Mouse (Mus musculus): ENCODE results near the gene Nkain1. TPM values are rescaled to one million over a fixed set of nuclear protein-coding genes. Genes with fewer than 3 reads are reported as not detected.

The Nkain1 gene
- total RNA-seq, 2 experiments from 2014 or later, result 30.5 to 34.5 TPM

DNA sequence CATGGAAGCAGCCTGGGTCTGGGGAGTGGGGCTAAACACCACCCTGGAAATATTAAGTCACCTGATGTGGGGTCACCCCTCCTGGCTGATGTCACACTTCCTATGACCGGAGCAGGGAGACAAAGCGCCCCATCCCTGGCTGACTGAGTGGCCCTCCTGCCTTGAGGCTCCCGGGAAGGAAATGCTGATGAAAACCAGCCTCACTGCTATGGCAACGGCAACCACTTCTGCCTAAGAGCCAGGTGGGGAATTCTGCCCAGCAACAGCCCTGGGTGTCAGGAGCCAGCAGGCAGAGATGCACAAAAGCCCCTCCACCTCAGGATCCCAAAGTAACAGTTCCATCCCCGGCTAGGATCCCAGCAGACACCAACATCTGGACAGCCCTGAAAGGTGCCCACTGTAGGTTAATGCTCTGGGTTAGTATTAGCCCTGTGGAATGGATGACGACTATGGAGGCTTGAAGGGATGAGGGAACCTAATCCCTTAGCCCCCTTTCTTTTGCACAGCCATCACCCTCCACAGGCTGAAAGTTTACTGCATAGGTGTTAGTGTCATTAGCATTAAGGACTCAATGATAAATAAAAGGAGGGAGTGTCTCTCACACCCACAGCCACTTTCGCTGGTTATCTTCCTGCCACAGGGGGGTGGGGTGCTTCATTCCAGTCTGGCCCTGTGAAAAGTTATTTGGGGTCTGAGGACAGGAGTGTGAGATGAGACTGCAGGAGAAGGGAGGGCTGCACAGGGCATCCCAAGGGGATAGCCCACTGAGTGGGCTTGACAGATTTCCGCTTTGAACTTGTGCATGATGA lies 21.5 kb downstream of the Nkain1 start:
- DNase-seq (ENCODE audit: low spot score in 2 of 2), result no peak

DNA sequence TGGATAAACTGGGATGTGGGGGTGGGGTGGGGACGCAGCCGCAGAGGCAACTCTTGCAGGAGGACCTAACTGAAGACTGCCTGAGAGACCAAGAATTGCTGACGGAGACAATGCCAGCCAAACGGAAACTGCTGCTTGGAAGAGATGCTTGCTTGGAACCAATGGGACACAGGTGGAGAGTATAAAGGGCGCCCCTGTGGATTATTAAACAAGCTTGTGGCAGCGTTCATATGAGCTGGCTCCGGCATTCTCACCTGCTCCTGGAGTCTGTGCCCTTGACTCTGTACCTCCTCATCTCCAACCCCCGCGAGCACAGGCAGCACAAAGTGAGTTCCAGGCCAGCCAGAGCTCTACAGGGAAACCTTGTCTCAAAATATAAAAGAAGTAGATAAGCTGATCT lies 23.5 kb downstream of the Nkain1 start:
- DNase-seq (ENCODE audit: low spot score in 2 of 2), result no peak

DNA sequence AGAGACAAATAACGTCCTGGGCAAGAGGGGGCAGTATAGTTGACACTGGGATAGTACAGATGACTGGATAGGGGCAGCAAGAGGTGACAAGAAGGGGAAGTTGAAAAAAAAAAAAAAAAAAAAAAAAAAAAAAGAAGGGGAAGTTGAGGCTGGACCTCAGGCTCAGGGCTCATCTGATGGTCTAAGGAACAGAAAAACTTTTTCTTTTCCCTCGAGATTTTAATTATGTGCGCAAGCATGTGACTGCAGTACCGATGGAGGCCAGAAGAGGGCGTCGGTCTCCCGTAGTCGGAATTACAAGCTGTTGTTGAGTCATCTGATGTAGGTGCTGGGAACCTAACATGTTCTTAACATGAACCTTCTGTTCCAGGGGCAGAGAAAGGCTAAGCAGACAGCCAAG lies 24.8 kb downstream of the Nkain1 start:
- DNase-seq (ENCODE audit: low spot score in 2 of 2), result no peak

DNA sequence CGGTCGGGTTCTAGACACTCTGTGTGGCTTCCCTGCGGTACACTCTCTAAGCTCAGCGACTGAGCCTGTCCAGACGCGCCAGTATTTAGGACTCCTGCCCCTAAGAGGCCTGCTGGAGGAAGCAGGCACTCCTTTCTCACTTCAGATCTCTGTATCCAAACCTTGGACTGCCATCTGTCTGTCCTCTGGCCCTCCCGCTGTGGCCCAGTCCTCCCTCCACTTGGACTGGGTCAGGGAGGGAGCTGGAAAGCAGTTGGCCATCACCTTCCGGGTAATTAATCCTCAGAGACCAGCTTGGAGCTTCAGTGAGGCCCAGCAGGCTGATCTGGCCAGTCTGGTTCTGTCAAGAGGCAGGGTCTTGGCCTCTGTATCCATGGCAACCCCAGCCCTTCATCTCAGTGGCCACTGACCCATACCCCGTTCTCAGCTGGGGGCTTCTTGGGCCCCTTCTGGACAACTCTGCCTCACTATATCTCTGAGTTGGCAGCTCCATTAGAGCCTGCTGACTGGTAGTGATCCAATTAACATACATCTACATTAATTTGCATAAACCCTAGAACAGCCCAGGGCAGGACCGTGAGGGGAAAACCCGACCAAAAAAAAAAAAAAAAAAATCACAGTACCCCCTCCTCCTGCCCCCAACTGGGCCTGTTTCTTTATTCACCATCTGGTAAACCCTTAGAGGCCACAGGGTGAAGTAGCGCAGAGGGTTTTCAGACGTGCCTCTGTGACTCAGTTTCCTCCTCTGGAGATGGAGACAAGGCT lies 27.0 kb downstream of the Nkain1 start:
- no peak for DNase-seq (ENCODE audit: low spot score in 2 of 2)

DNA sequence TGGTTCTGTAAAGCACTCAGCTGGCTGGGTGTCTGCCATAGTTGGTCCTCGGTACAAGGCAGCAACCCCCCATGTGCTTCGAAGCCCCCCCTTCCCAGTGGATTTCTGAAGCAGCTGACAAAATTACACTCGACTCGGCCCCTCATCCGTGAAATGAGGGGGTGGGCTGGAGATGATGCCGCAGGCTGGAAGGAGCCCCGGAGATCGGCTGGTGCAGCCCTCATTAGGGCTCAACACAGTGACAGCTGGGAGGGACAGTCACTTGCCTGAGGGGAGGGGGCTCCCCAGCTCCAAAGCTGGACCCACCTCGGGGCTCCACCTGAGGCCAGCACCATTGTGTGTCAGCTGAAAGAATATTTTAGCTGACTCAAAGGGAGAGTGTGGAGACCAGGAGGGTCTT lies 29.6 kb downstream of the Nkain1 start:
- no peak for DNase-seq (ENCODE audit: low spot score in 2 of 2)

DNA sequence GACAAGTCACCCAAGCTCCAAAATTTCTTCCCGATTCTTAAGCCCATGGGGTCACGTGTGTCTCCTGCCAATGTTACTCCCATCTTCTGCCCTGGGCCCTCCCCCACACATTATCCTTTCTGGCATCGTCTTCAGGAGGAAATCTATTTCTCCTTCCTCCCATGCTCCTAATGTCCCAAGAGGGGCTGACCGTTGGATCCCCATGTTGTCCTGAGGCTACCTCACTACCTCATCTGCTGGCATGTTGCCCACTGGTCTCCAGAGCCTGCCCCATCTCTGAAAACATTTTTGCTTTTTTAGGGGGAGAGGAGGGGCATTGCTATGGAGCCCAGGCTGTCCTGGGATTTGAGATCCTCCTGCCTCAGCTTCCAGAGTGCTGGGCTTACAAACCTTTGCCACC lies 30.9 kb downstream of the Nkain1 start:
- DNase-seq (ENCODE audit: low spot score in 2 of 2), result no peak

DNA sequence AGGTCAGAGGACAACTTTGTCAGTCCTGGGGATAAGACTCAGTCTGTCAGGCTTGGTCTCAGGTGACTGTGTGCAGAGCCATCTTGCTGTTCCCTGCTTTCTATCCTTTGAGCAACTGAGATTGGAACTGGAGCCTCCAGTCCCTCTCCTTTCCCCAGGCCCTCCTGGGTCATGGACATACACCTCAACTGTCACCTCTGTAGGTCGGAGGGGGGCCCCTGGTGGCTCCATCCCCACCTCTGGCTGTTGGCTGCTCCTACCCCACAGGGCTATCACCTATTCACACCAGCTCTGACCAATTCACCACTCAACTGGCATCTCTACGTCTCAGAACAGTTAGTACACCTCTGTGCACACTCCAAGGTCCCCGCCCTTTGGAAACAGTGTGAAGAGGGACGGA lies 33.1 kb downstream of the Nkain1 start:
- DNase-seq (ENCODE audit: low spot score in 2 of 2), result no peak

DNA sequence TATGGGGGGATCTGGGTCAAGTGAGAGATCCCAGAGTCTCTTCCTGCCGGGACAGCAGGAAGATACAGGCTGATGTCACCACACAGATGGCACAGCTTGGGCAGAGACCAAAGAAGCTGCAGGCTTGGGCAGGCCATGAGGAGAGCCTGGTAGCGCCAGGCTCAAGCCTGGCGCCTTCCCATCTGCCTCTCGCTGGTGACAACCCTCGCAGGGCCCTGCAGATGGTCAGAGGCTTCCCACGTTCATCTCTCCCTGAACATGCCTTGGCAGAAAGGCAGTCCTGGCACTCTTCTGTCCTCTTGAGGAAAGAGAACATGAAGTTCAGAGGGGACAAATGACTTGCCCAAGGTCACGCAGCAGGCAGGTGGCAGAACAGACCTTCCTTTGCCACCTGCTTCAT lies 34.3 kb downstream of the Nkain1 start:
- DNase-seq (ENCODE audit: low spot score in 2 of 2), result peak; percentile 36 to 54

DNA sequence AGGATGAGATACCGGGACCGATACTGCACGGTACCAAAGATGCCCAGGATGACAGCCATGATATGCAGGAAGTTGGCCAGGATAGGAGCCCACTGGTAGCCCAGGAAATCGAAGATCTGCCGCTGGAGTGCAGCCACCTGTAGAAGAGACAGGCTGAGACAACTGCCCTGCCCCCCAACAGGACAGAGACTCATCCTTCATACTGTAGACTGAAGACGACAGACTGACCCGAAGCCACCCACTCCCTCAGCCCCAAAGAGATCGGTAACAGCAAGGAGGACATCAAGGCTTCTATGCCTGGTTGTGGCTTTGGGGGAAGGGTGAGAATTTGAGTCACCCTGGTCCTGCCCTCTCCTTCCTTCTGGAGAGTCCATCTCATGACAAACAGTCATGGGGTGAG lies 34.9 kb downstream of the Nkain1 start:
- DNase-seq (ENCODE audit: low spot score in 2 of 2), result no peak

DNA sequence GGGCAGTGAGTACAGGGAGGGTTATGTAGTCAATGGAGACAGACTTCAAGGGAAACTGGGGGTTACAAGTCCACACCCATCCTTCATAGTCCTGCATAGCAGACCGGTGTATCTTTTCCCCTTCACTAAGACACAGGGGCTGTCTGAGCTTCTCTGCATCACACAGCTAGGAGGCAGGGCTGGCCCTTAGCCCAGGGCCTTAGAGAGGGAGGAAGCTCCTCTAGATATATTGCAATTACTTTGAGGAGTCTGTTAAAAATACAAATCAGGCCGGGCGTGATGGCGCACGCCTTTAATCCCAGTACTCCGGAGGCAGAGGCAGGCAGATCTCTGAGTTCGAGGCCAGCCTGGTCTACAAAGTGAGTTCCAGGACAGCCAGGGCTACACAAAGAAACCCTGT lies 36.6 kb downstream of the Nkain1 start:
- DNase-seq (ENCODE audit: low spot score in 2 of 2), result no peak

DNA sequence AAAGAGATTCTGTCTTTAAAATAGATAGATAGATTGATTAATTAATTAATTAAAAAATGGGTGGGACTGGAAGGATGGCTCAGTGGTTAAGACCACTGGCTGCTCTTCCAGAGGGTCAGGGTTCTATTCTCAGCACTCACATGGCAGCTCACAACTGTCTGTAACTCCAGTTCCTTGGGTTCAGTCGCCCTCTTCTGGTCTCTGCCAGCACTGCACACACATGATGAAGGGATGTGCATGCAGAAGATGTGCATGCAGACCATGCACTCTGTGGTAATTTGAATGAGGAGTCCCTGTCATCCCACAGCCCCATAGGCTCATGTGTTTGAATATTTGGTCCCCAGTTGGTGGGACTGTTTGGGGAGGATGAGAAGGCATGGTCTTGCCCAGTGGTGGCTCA lies 38.2 kb downstream of the Nkain1 start:
- DNase-seq (ENCODE audit: low spot score in 2 of 2), result no peak

DNA sequence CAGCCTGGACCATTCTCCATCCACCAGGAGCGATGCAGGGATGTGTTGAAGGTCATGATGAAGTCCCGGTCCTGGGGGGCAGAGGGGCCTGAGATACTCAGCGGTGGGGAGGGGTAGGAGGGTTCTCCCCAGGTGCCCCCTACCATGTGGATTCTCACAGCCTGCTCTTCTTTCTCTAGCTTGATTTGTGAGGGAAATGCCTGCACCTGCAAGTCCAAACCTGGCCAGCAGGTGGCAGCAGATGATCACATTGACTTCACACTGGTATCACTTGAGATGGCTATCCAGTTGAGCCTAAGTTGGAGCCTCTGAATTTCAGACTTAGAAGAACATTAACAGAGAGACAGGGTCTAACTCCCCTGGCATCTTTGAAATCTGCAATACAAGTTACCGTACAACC lies 40.0 kb downstream of the Nkain1 start:
- DNase-seq (ENCODE audit: low spot score in 2 of 2), result peak; percentile 91 to 96

DNA sequence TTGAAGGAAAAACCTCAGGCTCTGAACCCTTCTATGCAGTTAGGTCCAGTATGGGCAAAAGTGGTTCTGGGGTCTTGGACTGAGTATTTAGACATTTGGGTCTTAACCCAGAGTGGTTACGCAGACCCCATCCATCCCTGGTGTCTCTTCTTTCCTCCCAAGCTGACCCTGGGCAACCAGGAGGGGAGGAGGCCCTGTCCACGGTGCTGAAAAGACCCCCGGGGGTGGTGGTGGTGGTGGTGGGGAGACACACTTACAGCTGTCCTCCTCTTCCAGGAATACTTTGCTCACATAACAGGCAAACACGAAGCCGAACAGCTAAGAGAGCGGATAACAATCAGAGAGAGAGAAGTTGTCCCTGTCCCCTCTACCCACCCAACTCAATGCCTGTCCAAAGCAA lies 41.6 kb downstream of the Nkain1 start:
- no peak for DNase-seq (ENCODE audit: low spot score in 2 of 2)

DNA sequence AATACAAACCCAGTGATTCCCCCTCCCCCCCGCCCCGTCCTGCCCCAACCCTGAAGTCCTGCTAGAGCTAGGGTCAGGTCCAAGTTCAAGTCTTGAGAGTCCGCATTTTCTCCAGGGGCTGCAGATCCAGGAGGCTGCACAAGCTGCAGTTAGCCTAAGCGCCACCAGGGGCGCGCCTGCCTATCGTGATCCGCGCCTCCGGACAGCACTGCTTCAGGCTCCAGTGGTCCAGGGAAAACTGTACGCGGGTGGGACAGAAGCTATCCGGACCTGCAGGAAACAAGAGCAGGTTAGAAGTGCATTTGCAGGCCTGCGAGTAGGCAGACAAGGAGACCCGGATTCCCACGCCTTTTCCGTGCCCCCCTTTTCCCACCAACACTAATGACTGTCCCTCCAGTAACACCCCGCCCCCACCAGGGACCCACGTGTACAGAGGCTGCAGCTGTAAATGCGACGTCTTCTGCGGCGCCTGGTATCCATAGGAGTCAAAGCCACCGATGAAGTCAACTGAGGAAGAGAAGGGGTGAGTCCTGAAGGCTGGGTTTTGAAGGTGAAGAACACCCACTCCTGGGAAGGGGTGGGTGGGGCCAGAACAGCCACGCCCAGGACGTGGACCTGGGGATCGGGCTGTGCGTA lies 42.2 kb downstream of the Nkain1 start:
- peak; percentile 78 to 84 for DNase-seq (ENCODE audit: low spot score in 2 of 2)

DNA sequence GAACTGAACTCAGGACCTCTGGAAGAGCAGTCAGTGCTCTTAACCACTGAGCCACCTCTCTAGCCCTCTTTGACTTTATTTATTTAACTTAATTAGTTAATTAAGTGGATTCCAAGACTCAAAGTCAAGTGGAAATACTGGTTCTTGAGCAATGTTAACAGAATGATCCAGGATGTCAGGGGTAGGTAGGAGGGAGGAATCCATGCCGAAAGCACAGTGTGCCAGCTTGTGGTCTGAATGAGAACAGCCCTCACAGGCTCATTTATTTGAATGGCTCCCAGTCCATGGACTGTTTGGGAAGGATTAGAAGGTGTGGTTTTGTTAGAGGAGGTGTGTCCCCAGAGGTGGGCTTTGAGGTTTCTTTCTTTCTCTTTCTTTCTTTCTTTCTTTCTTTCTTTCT lies 46.2 kb downstream of the Nkain1 start:
- no peak for DNase-seq (ENCODE audit: low spot score in 2 of 2)

DNA sequence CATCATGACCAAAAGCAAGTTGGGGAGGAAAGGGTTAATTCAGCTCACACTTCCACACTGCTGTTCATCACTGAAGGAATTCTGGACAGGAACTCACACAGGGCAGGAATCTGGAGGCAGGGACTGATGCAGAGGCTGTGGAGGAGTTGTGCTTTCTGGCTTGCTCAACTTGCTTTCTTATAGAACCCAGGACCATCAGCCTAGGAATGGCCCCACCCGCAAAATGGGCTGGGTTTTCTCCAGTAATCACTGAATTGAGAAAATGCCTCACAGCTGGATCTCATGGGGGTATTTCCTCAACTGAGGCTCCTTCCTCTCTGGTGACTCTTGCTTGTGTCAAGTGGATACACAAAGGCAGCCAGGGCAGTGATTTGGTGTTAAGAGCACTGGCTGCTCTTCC lies 48.9 kb downstream of the Nkain1 start:
- DNase-seq (ENCODE audit: low spot score in 2 of 2), result no peak

DNA sequence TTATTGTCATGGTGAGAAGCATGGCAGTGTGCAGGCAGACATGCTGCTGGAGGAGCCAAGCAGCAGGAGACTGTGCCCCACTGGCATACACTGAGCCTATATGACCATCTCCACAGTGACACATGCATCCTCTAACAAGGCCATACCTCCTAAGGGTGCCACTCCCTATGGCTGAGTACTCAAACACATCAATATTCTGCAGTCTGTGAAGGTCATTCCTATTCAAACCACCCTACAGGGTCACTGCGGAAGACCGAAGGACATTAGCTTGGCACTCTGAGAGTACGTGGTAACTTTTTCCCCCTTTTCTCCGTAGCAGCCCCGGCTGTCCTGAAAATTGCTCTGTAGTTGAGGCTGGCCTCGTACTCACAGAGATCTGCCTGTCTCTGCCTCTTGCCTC lies 52.5 kb downstream of the Nkain1 start:
- DNase-seq (ENCODE audit: low spot score in 2 of 2), result no peak

DNA sequence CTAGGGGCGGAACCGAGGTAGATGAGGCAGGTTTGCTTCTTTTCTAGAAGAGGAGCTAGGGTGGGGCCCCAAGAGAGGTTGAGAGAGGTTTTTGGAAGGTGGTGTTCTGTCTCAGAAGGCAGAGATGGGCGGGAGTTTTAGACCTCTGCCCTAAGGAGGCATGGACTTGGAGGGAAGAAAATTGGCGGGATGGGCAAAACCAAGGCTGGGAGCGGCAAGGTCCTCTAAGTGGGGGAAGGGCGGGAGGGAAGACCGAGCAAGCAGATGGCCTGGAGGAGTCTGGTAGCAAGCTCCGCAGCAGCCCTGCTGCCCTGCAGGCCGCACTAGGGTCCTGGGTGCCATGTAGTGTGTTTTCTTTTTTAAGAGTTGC lies 53.5 kb downstream of the Nkain1 start:
- DNase-seq (ENCODE audit: low spot score in 2 of 2), result no peak

DNA sequence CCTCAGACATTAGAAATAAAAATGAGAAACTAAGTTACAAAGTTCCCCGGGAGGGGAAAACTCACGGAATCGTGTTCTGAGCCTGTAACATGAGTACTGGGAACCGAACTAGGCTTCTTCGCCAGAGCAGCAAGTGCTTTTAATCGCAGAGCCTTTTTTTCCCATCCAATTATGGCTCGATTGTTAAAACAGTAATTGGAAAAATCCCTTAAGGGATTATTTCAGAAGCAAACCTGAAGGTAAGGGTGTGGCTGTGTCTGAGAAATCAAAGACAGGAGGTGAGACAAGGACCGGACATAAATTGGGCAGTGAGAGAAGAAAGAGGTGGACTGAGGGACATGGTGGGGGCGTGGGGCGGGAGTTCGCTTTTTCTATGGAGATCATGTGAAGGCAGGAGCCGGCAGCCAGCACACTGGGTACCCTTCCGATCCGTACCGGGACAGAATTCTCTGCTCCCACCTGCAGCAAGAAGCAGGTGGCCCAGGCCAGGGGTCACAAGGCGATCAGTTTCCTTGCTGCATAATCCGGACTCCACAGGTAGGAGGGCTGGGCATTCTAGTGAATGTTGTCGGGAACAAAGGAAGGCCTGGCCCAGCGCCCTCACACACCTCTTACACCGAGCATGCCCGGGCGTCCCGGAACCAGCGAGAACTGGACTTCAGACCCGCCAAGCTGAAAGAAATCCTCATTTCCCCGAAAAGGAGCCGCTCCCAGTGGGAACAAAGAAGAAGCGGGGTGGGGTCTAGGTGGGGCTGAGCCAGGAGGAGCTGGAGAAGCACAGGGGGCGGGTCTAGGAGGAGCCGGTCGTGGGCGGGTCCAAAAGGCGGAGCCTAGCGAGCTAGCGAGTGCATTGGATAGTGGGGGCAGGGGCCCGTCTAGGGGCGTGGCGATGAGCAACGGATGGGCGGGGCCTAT lies 54.1 kb downstream of the Nkain1 start:
- peak; percentile 87 to 89 for DNase-seq (ENCODE audit: low spot score in 2 of 2)

DNA sequence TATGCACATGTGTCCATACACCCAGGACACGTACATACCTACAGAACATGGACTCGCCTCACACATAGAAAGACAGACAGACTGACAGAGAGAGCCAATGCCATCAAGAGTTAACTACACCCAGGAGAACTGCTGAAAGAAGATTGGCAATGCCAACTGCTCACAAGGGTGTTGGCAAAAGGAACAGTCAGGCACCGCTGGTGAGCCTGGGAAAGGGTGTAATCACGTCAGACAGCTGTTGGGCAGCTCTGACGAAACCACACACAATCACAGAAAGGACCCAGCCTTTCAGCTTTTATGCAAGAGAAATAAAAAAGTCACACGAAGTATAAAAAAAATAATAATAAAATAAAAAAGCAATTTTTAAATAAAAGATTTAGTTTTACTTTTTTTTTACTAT lies 57.5 kb downstream of the Nkain1 start:
- DNase-seq (ENCODE audit: low spot score in 2 of 2), result no peak

Measured in left cerebral cortex, adult 18-20 months (tissue).